Mouse (Mus musculus) CD4-positive, CD25-positive, alpha-beta regulatory T cell, adult 4 months (primary cell): ENCODE data around the gene Mob3a. TPM values are rescaled to one million over a fixed set of nuclear protein-coding genes. Genes with fewer than 3 reads are reported as not detected.

Experiments
- ATAC-seq: one replicate; pipeline ENCODE4 v1.8.0; 2017
- polyA plus RNA-seq, 2 experiments: library from polyadenylated mRNA; unstranded; fragments of 100-300 nt; shearing (Covaris generic); gene quantifications; one replicate each; pipeline ENCODE4 v1.2.1; 2017

Gene Mob3a
- 100 to 1,000 TPM; 265 to 359 TPM for polyA plus RNA-seq

DNA sequence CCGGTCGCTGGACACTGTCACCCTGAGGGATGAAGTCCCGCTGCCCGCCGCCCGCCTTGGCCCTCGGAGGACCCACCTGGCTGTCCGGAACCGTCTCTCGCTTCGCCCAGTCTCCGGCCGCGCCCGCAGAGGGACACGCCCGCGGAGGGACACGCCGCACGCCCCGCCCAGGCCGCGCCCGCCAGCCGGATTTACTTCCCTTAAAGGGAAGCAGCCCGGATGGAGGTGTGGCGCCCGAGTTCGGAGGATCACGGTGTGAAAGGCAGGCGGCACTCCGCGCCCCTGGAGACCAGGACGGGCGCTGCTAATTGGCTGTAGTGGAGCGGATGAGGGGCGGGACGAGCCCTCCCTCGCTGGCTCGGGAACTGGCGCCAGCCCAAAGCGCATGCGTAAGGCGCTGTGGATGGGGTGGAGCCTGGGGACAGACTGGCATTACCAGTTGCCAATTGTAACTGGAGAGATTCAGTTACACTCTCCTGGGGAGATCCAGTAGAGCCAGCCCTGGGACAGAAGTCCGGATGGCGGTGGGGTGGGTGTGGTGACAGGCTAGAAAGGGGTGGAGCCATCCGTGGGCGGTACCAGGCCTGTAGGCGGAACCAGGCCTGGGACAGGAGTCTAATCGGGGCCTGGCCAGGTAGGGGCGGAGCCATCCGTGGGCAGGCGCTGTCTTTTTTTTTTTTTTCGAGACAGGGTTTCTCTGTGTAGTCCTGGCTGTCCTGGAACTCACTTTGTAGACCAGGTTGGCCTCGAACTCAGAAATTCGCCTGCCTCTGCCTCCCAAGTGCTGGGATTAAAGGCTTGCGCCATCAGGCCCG lies at the start of gene Mob3a, which contains the start of gene Izumo4:
Gene Mob3a (minus strand): TSS at position 257 of the 815 bp plus-strand sequence.
Gene Izumo4 (plus strand): TSS at position 464 of the 815 bp plus-strand sequence.
- peak; percentile 80 for ATAC-seq

DNA sequence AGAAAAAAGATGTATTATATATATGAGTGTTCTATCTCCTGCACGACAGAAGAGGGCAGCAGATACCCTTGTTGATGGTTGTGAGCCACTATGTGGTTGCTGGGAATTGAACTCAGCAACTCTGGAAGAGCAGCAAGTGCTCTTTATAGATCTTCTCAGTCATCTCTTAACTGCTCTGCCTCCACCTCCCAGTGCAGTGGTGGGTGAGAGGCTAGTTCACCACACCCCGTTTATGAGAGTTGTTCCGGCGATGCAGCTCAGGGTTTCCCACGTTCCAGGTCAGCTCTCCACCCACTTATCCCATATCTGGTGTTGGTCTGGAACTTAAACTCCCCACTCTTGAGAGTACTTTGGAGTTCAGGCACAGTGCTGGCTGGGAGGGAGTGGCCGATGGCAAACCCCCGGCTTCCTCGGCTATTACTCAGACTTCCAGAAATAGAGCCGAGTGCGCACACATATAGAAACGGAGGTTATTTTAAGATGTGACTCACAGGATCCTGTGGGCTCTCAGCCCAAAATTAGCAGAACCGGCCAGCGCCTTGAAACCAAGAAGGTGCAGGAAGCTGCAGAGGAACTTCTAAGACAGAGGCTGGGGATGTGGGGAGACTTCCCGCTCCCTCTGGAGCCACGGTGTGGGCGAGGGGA lies 49.5 kb upstream of the Mob3a start:
- ATAC-seq: peak; percentile 67

DNA sequence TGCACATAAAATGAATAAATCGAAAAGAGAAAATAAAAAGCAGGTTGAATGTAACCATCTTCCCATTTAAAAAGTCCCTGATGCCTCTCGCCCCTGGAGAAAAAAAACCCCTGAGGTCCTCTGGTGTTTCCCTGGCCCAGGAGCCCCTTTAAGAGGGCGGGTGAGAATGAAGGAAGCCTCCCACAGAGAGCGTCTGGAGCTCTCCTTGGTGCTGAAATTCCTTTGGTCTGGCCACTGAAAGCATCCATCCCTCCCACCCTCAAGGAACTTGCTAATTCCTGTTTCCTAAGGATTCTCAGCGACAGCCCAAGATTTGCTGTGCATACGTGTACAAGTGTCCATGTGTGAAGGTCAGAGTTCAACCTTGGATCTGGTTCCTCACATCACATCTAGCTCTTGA lies 46.8 kb upstream of the Mob3a start:
- no peak for ATAC-seq

DNA sequence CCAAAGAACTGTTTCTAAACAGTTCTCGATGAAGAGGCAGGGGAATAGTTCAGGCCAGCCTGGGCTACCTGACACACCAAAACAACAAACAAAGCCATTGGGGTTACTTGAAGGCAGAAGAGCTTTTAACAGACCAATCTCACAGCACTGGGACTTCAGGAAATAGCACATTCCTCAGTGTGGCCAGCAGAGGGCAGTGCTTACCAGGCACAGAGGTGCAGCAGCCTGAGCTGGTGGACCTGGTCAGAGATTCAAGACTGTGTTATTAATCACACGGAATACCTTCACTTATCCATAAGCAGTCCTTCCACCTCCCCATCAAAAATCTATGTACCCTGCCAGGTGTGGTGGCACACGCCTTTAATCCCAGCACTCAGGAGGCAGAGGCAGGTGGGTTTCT lies 45.6 kb upstream of the Mob3a start:
- no peak for ATAC-seq

DNA sequence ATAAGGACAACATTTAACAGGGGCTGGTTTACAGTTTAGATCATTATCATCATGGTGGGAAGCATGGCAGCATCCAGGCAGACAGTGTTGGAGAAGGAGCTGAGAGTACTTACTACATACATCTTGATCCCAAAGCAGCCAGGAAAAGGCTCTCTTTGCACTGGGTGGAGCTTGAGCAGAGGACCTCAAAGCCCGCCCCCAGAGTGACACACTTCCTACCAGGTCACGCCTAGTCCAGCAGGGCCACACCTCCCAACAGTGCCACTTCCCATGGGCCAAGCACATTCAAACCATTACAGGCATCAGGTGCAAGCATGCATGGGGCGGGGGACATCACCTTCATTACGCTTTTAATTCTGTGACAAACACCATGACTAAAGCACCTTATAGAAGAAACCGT lies 42.5 kb upstream of the Mob3a start:
- ATAC-seq: no peak

DNA sequence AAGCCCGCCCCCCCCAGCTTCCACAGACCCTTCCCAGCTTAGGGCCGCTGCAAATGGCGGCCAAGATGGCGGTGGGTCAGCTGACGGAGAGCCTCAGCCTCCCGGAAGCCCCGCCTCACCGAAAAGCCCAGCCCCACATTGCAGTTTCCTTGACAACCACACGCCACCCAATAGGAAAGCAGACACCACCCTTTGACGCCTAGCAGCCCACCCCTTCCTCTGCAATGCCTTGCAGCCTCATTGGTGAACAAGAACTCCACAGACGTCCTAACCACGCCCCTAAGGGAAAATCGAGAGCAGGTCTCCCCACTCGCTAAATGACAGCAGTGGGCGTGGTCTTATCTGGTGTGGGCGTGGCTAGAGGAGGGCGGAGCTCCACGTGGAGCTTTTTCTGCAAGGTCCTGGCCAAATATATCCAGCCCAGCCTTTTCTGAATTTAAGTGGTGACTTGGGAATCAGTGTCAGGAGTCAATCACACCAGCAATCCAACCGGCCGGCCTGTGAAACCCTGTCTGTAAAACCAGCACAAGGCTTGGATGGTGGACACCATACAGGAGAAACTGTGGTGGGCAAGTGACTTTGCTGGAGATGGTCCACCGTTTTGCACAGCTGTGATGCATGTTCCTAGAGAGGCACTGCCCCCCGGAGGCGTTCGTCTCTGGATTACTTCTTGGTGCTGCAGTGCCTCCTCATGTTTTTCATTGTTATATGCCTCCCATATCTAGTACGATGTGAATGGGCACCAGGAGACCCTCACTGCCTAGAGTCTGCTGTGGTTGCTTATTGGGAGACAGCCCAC lies 40.6 kb upstream of the Mob3a start, which contains the start of gene Ap3d1:
Gene Ap3d1 (minus strand): TSS at position 85 of the 799 bp plus-strand sequence.
- peak; percentile 100 for ATAC-seq

DNA sequence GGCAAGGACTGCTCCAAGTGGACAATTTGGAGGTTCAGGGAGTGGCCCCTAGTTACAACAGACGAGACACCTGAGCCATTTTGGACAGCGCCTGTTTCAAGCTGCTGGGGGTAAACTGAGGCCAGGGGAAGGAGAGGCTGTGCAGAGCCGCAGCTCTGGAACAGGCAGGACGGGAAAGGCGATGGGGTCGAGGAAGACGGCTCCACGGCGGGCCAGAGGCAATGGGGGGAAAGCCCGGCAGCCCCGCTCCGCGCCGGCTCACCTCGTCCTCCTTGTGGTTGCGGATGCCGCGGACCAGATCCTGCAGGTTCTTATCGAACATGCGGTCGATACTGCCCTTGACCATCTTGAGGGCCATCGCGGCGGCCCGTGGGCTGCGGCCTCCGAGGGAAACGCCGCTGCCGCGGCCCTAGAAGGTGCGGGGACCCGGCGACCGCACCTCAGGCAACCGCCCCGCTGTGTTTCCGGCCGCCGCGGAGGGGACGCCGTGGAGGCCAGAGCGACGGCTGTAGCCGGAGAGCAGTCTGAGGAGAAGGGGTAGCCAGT lies 39.9 kb upstream of the Mob3a start:
- no peak for ATAC-seq

DNA sequence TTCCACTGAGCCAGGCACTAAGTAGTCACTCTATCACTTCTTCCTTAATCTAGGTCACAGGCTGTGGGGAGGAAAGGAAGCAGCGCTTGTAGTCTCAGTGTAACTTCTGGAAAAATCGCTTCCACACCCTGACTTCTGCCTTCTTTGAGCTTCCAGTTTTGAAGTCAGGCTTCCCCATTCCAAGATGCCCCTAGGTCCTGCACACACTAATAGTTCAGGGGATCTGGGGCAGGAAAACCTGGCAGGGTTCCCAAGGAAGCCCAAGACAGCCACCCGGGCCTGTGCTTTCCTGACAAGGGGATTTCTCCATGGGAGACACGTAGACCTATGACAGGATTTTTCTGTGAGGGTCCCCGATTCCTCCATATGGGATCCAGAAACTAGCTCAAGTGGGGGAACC lies 39.4 kb upstream of the Mob3a start:
- ATAC-seq: no peak

DNA sequence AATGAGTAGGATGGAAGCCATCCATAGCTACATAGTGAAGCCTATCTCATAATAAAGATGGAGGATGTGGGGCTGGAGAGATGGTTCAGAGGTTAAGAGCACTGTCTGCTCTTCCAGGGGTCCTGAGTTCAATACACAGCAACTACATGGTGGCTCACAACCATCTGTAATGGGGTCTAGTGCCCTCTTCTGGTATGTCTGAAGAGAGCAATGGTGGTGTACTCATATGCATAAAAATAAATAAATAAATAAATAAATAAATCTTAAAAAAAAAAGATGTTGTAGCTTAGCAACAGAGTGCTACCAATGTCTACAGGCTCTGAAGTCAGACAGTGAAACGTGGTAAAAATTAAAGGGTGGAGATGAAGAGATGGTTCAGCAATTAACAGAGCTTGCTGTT lies 36.9 kb upstream of the Mob3a start:
- ATAC-seq: no peak

DNA sequence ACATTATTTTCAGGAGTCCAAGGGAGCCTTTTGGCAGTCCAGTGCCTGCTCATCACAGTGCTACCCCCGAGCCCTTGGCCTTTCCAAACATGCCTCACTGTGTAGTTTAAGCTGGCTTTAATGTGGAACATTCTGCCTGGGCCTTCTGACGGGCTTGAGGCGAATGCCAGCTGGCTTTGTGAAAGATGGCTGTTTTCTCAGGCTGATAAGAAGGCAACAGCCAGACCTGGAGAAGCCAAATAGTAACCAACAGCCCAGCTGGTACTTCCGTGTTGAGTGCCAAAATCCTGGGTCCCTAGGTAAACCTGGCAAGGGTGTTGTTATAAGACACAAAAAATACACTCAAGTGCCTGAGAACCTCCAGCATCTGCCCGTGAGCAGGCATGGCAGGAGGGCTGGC lies 35.0 kb upstream of the Mob3a start:
- ATAC-seq: no peak

DNA sequence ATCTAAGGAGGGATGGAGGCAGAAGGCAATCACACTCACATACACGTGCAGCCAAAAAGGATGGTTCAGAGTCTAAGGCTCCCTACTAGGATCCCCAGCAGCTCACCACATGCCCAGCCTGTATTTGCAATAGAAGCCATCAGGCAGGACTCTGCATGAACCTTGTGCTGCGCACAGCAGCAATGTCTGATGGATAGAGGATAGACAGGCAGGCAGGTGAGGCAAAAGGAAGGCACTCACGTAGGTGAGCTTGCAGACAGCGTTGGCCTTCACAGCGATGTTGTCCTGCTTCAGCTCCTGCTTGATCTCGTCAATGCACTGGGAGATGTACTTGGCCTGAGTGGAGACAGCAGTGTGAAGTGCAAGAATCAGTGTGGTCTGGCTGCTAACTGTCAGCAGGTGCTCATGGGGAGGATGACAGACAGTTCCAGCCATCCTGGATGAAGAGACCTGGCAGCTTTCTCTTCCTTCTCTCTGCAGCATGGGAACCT lies 30.9 kb upstream of the Mob3a start:
- ATAC-seq: no peak

DNA sequence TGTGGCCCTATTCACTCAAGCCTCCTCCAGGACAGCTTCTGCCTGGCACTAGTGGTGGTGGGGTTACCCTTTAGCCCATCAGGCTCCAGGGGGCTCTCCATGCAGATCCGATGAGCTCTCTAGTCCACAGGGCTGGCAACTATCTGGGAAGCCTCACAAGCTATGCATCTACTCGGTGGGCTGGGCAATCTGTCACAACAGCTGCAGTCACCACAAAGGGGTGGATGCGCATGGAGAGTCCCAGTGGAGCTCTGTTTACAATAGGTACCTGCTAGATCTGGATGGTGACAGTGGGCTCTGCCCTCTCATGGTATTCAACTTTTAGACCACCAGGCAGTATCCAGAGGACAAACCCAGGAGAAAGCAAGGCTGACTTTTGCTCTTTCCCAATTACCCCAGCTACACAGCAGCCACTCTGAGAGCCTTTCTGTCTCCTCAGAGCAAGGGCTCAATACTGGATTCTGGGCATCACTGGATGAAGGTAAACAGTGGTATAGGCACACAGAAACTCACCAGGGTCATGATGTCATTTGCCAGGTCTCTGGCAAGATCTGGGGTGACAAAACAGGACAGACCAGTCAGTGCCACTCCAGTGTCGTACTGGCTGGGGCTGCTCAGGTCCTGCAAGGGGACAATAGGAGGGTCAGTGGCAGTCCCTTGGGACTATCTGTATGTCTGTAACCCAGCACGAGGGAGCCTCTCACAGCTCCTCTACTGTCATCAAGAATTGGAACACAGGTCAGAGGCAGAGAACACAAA lies 25.8 kb upstream of the Mob3a start:
- ATAC-seq: no peak

DNA sequence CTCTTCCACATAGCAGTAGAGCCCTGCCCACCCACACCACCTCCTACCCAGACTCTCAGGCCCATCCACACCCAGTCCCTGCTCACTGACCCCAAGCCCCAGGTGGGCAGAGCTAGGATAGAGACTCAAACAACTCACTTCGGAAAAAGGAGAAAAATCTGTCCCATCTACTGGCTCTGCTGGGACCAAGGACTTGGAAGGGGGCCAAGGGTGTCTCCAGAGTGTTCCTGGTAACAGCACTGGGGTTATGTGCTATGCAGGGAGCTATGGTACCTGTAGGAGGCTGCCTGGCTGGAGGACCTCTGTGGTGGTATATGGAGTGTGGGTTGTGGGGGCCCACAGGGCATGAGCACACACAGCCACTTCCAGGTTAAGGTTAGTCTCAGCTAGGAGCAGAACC lies 15.5 kb upstream of the Mob3a start:
- no peak for ATAC-seq

DNA sequence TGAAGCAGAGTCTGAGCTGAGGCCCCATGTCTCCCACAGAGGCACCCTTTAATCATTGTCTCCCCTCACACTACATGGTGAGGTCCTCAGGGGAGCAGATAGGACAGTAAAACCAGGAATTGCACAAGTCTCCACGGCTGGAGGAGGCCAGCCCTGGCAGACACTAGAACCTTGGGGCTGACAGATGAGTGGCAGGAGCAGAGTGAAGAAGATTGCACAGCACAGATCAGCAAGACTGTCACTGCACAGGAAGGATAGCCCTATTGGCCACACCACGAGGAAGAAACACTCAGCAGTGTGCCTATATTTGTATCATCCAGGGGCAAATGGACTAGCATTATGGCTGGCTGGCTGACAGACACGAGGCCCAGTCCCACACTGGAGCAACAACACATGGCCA lies 9.1 kb upstream of the Mob3a start:
- ATAC-seq: no peak

DNA sequence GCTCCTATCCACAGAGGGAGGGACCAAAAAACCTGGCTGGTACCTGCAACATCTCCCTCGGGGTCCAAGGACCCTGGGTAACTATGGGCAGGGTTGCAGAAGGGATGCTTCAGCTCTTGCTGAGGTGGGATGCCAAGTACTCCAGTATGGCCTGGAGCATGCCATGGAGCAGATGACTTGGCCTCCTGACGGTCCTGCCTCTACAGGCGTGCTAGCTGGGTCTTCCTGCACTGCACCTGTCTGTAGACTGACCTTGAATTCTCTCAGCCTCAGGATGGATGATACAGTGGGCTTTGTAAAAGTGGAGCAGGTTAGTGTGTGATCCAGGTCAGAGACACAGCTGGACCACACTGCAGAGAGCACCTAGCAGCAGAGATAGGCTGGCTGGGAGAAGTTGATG lies 3.7 kb upstream of the Mob3a start:
- no peak for ATAC-seq

DNA sequence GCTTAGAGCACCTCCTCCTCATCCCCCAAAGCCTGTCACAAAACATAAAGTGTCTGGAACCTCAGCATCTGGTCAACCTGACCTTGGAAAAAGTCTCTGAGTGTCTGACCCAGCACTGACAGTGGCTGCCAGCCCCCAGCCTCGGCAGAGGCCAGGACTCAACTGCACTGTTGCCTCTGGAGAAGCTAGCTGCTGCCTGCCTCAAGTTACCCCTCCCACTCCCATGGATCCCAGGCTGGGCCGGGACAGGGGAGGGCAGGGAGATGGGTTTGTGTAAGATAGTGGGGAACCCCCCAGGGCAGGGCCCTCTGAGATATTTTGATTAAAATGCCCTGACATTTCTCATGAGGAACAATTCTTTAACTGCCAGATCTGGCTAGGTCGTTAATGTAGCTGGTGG lies 3.3 kb upstream of the Mob3a start:
- no peak for ATAC-seq

DNA sequence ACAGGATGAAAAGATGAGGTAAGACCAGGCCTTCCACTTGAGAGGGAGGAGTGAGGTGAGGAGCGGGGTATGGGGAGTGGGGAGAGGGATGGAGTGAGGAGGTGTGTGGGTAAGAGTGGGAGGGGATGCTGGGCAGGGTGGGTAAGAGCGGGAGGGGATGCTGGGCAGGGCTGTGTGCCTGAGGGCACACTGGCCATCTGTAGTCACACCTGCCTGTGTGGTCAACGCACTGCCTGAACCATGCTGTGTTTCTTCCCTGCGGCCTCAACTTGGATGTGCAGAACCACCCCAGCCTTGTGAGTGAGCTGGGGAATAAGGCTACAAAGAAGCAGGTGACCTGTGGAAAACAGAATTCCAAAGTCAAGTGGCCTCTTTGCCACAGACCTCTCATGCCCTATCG lies 2.6 kb upstream of the Mob3a start:
- ATAC-seq: no peak

DNA sequence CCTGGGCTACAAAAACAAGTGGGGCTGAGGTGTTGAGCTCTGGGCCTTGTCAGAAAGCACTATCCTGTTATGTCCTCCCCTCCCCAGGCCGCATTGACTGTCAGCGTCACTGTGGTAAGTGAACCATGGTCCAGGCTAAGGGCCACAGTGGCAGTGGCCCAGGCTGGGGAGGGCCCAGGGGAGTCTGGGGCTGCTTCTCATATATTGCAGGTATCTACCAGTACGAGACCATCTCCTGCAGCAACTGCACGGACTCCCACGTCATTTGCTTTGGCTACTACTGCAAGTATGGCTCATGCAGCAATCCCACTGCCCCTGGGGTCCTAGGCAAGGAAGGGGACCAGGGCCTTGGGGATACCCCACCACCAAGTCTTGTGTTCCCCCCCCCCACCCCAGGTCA lies 1.9 kb upstream of the Mob3a start:
- ATAC-seq: no peak

DNA sequence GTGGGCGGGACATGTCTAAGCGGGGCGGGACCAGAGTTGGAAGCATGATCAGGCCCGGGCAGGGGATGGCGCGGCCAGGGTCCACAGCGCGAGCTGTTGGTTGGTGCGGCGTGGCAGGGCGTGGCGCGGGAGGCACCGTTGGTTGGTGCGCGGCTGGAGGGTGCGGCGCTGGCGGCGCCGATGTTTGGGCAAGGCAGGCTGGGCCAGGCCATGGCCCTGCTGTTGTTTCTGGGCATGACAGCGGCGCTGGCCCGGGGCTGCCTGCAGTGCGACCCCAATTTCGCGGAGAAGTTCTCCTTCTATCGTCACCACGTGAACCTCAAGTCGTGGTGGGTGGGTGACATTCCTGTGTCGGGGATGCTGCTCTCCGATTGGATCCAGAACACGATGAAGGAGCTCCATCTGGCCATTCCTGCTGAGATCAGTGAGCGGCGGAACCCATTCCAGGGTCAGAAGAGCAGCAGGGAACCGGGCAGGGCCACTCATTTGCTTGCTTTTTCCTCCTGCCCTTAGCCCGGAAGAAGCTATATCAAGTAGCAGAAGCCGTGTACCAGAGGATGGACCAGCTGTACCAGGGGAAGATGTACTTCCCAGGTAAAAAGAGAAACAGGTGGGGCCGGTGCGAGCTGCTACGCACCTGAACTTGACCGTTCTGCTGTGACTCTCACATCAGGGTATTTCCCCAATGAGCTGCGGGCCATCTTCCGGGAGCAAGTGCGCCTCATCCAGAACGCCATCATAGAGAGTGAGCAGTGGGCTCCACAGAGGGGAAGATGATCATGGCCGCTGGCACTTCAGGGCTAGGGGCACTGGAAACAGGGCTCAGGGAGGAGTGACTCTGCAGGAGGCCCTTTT lies 986 bp upstream of the Mob3a start:
- peak; percentile 47 for ATAC-seq

DNA sequence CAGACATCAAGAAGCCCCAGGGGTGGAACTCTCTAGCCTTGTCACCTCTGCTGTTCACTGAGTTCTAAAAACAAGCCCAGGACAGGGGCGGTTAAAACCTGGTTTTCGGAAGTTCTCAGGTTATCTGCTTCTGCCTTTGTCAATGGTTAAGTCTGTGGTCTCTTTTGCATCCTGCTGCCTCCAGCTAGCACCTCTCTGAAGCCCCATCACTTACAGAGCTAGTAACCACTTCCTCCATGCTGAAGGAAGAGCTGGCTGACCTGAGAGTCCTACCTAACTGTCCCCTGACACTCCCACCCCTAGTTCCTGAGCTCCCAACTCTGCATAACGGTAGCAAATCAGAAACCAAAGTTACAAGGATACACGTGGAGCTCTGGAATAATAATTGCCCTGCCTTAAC lies 1.0 kb downstream of the Mob3a start:
- ATAC-seq: peak; percentile 40

DNA sequence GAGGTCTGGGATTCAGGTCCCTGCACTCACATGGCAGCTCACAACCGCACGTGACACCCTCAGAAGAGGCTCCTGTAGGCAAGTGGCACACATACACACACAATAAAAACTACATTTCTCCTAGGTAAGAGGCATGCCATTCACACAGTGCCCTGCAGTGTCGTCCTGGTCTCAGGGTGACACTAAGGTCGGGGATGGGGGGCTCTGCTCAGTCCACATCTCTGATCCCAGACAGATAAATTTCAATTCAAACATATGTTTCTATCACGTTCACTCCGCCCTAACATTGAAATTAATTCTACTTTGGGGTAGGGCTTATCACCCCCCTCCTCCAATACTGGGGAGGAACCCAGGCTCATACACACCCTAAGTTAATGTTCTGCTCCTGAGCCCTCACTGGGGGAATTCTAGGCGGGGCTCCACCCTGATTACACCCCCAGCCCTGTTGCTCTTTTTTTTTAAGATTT lies 1.7 kb downstream of the Mob3a start:
- no peak for ATAC-seq
